Mouse (Mus musculus) kidney, adult 2 months (tissue): Measurements from ENCODE around the gene Ift122.

ENCODE experiments used
- CTCF ChIP-seq: fragments of 200-500 bp; conservative IDR thresholded peaks from 2 replicates; pipeline ENCODE4 v1.5.1; 2011; ENCODE audit warnings: low read depth, mild to moderate bottlenecking, control low read depth, low read length, moderate library complexity, mixed read lengths; ENCODE audit not compliant: insufficient read depth, insufficient read length
- POLR2A ChIP-seq: fragments of 200-500 bp; IDR thresholded peaks from one replicate; pipeline ENCODE4 v1.6.1; 2011; ENCODE audit warnings: low read depth, low read length, control low read depth

GRCm38 (mm10) chr6:115892363-115892762, 39.1 kb downstream of the Ift122 start:
- TF ChIP-seq CTCF (no peak), POLR2A (no peak)
